Mouse (Mus musculus) liver, embryonic 14.5 days (tissue): ENCODE data around the gene Sirt7. TPM values are rescaled to one million over a fixed set of nuclear protein-coding genes. Genes with fewer than 3 reads are reported as not detected.
A peak's percentile ranks its signal among the peaks of the same experiment; 100 is the strongest.

ENCODE experiments used
- ATAC-seq: fragments of 200-750 bp; cut with Nextera tagmentation; 2 replicates; pipeline ENCODE4 v1.8.0; 2017; ENCODE audit warnings: moderate number of reproducible peaks, mild to moderate bottlenecking, moderate library complexity; ENCODE audit not compliant: insufficient read depth
- DNase-seq, 3 experiments: peaks; one replicate each; pipeline ENCODE4 v3.0.0-alpha.2; 2012 to 2013; ENCODE audit warnings: low read depth in 3 of 3, low spot score in 3 of 3
- H3K27ac ChIP-seq: fragments of 300-500 bp; sonication (generic); 2 replicates; pipeline ENCODE4 v1.5.1; 2014; ENCODE audit warnings: moderate library complexity, mild to moderate bottlenecking, control low read depth, inconsistent platforms
- H3K27me3 ChIP-seq: fragments of 300-500 bp; sonication (generic); 2 replicates; pipeline ENCODE4 v1.6.1; 2014; ENCODE audit warnings: mild to moderate bottlenecking, low read length, moderate library complexity; ENCODE audit not compliant: control insufficient read depth, insufficient read depth
- H3K36me3 ChIP-seq: fragments of 300-500 bp; sonication (generic); replicated peaks from 2 replicates; pipeline ENCODE4 v1.6.1; 2014; ENCODE audit warnings: low read depth; ENCODE audit not compliant: control insufficient read depth, insufficient read depth
- H3K4me1 ChIP-seq, 2 experiments: fragments of 200-500 bp in 1 of 2; fragments of 300-500 bp in 1 of 2; sonication (generic) in 1 of 2; replicated peaks; 2 replicates each; pipeline ENCODE4 v1.6.1; 2012 to 2014; ENCODE audit warnings: antibody characterized with exemption in 1 of 2, inconsistent platforms in 1 of 2, low read length in 1 of 2; ENCODE audit not compliant: control insufficient read depth in 2 of 2, insufficient read depth in 2 of 2
- H3K4me2 ChIP-seq: fragments of 300-500 bp; sonication (generic); 2 replicates; pipeline ENCODE4 v1.6.1; 2014; ENCODE audit warnings: low read depth, mild to moderate bottlenecking, control low read depth, moderate library complexity
- H3K4me3 ChIP-seq, 2 experiments: fragments of 200-500 bp in 1 of 2; fragments of 300-500 bp in 1 of 2; sonication (generic) in 1 of 2; 2 replicates each; pipeline ENCODE4 v1.5.1; 2012 to 2014; ENCODE audit warnings: low read depth in 2 of 2, low read length in 2 of 2, mild to moderate bottlenecking in 2 of 2, control low read depth in 1 of 2, inconsistent platforms in 1 of 2, moderate library complexity in 1 of 2; ENCODE audit not compliant: insufficient read depth in 1 of 2
- H3K9ac ChIP-seq: fragments of 300-500 bp; sonication (generic); replicated peaks from 2 replicates; pipeline ENCODE4 v1.6.1; 2014; ENCODE audit warnings: mild to moderate bottlenecking, control low read depth, moderate library complexity
- H3K9me3 ChIP-seq: fragments of 300-500 bp; sonication (generic); 2 replicates; pipeline ENCODE4 v1.6.1; 2016; ENCODE audit warnings: low read length, mixed read lengths; ENCODE audit not compliant: control insufficient read depth
- CTCF ChIP-seq: IDR thresholded peaks from 2 replicates; pipeline ENCODE4 v1.5.1; 2016; ENCODE audit warnings: antibody characterized with exemption, low read depth, control low read depth
- EP300 ChIP-seq: IDR thresholded peaks from 2 replicates; pipeline ENCODE4 v1.6.1; 2016; ENCODE audit warnings: antibody characterized with exemption, low read depth
- WGBS: fragments of 180-500 bp; shearing (Covaris S2); extraction: QIAGEN DNeasy Blood & Tissue Kit; methylation state at CpG from one replicate; pipeline ENCODE4 v1.1.7; 2014; ENCODE audit not compliant: insufficient replicate concordance; 5-methylcytosine and 5-hydroxymethylcytosine counted together
- polyA plus RNA-seq, 2 experiments: library from polyadenylated mRNA; depleted of rRNA in 1 of 2; stranded (reverse) in 1 of 2; unstranded in 1 of 2; fragments of >200 nt; fragmentation: Nextera tagmentation in 1 of 2; extraction: Ambion mirVana in 1 of 2; gene quantifications; 2 replicates each; pipeline versions ENCODE4 v1.2.1 to v1.2.3; 2012 to 2014

Sirt7 gene
- polyA plus RNA-seq, 2 experiments: 22.0 to 30.8 TPM

- peaks cover 37% of the 10 kb centered on the region for H3K36me3 ChIP-seq
- peak overlapping the region; percentile 94 for H3K9ac ChIP-seq
- ATAC-seq (peak; percentile 72), DNase-seq (peak in 2 of 3 experiments; percentile 66 to 69)
- peak overlapping the region; percentile 91 for H3K4me2 ChIP-seq
- WGBS: under 1% methylated on average over 53 of the region's 53 CpGs
- peak overlapping the region; percentile 74 to 91 for H3K4me3 ChIP-seq
- H3K27me3 ChIP-seq: no peaks in the 10 kb centered on the region
- H3K4me1 ChIP-seq: peaks cover 19 to 29% of the 10 kb centered on the region in 2 experiments
- TF ChIP-seq EP300 (no peak), CTCF (no peak)
- no peaks in the 10 kb centered on the region for H3K9me3 ChIP-seq
- peak overlapping the region; percentile 69 for H3K27ac ChIP-seq
Observed at GRCm38 (mm10) chr11:120624680-120625111, 344 bp downstream of the Sirt7 start.

DNA sequence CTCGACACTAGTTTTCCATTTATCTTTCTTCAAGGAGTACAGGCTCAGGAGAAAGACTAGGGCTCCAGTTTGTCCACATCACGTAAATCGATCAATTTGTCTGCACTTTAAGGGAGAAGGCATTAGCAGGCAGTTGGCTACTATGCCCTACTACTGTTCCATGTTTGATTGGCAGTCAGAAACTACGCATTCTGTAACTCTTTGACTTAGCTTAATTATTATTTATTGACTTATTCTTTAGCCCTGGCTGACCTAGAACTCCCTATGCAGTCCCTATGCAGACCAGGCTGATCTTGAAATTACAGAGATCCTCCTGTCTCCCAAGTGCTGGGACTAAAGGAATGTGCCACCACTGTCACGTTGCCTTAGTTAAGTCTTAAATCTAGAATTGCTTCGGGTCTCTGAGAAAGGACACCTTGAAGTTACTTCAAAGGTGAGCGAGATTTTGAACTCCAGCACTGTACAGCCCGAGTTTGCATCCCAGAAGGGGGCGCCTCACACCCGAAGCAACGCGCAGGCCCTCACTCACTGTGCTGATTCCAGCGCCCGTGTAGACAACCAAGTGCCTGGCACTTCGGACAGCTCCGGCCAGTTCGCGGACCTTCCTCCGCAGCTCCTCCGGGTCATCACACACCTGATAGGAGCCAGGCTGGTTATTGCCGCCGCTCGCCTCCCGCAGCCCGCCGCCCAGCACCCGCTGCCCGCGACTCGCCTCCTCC, 920 bp downstream of the Sirt7 start:
- H3K9me3 ChIP-seq: no peaks in the 10 kb centered on the region
- peak overlapping the region; percentile 91 for H3K4me2 ChIP-seq
- H3K4me3 ChIP-seq: peak overlapping the region; percentile 74 to 91
- no peaks in the 10 kb centered on the region for H3K27me3 ChIP-seq
- H3K9ac ChIP-seq: peak overlapping the region; percentile 94
- 11% methylated on average over 30 of the region's 30 CpGs for WGBS
- H3K4me1 ChIP-seq: peaks cover 15 to 26% of the 10 kb centered on the region in 2 experiments
- peak; percentile 91 for TF ChIP-seq CTCF
- no peak for TF ChIP-seq EP300
- no peak for DNase-seq
- peaks cover 38% of the 10 kb centered on the region for H3K36me3 ChIP-seq
- ATAC-seq: peak; percentile 80
- H3K27ac ChIP-seq: peak overlapping the region; percentile 69

GRCm38 (mm10) chr11:120622805-120623204, 2.2 kb downstream of the Sirt7 start:
- Histone ChIP-seq H3K36me3 (peaks cover 41% of the 10 kb centered on the region), H3K27ac (no peak overlapping the region), H3K9me3 (no peaks in the 10 kb centered on the region), H3K4me1 (peaks cover 13 to 22% of the 10 kb centered on the region in 2 experiments), H3K4me3 (no peak overlapping the region), H3K4me2 (no peak overlapping the region), H3K27me3 (no peaks in the 10 kb centered on the region), H3K9ac (no peak overlapping the region)
- no peak for DNase-seq
- WGBS: 84% methylated on average over 6 of the region's 6 CpGs
- TF ChIP-seq CTCF (no peak), EP300 (no peak)
- ATAC-seq: no peak

GRCm38 (mm10) chr11:120620195-120620594, 4.8 kb downstream of the Sirt7 start:
- Histone ChIP-seq H3K27me3 (no peaks in the 10 kb centered on the region), H3K9me3 (no peaks in the 10 kb centered on the region), H3K4me3 (no peak overlapping the region), H3K4me1 (peaks cover 18 to 23% of the 10 kb centered on the region in 2 experiments), H3K9ac (no peak overlapping the region), H3K27ac (no peak overlapping the region), H3K36me3 (peaks cover 41% of the 10 kb centered on the region), H3K4me2 (no peak overlapping the region)
- DNase-seq (no peak), ATAC-seq (no peak)
- no peak for TF ChIP-seq CTCF
- WGBS: 92% methylated on average over 14 of the region's 14 CpGs

GRCm38 (mm10) chr11:120618619-120619535, 6.2 kb downstream of the Sirt7 start:
- H3K9ac ChIP-seq: no peak overlapping the region; the same call in 1 of the 2 replicates

More at GRCm38 (mm10) chr11:120618619-120619535, 6.2 kb downstream of the Sirt7 start:
- Histone ChIP-seq H3K4me3 (no peak overlapping the region), H3K27me3 (no peaks in the 10 kb centered on the region), H3K4me2 (peak overlapping the region; percentile 96), H3K9me3 (no peaks in the 10 kb centered on the region), H3K27ac (no peak overlapping the region), H3K4me1 (peaks cover 14 to 19% of the 10 kb centered on the region in 2 experiments), H3K36me3 (peaks cover 41% of the 10 kb centered on the region)
- 83% methylated on average over 25 of the region's 25 CpGs for WGBS
- DNase-seq (no peak), ATAC-seq (no peak)
- TF ChIP-seq EP300 (no peak), CTCF (no peak)
